Mouse (Mus musculus) midbrain, embryonic 11.5 days (tissue): ENCODE data around the gene Phyh. TPM values are rescaled to one million over a fixed set of nuclear protein-coding genes. Genes with fewer than 3 reads are reported as not detected.

Source experiments
- ATAC-seq: fragments of 200-750 bp; cut with Nextera tagmentation; 2 replicates; pipeline ENCODE4 v1.8.0; 2017; ENCODE audit warnings: moderate TSS enrichment, moderate library complexity; ENCODE audit not compliant: low FRiP score
- DNase-seq: peaks from one replicate; pipeline ENCODE4 v3.0.0; 2015; ENCODE audit warnings: low spot score; ENCODE audit errors: missing footprints
- H3K27ac ChIP-seq: fragments of 300-500 bp; sonication (generic); 2 replicates; pipeline ENCODE4 v1.5.1; 2014; ENCODE audit warnings: low read depth, low read length
- H3K27me3 ChIP-seq: fragments of 300-500 bp; sonication (generic); 2 replicates; pipeline ENCODE4 v1.6.1; 2014; ENCODE audit warnings: mild to moderate bottlenecking, low read length, moderate library complexity, mixed read lengths; ENCODE audit not compliant: control insufficient read depth, insufficient read depth
- H3K36me3 ChIP-seq: fragments of 300-500 bp; sonication (generic); 2 replicates; pipeline ENCODE4 v1.6.1; 2014; ENCODE audit warnings: mild to moderate bottlenecking, low read length, moderate library complexity, mixed read lengths; ENCODE audit not compliant: control insufficient read depth, insufficient read depth
- H3K4me1 ChIP-seq: fragments of 300-500 bp; sonication (generic); 2 replicates; pipeline ENCODE4 v1.6.1; 2014; ENCODE audit warnings: low read length; ENCODE audit not compliant: control insufficient read depth, insufficient read depth
- H3K4me2 ChIP-seq: fragments of 300-500 bp; sonication (generic); 2 replicates; pipeline ENCODE4 v1.6.1; 2014; ENCODE audit warnings: mild to moderate bottlenecking, moderate library complexity
- H3K4me3 ChIP-seq: fragments of 300-500 bp; sonication (generic); 2 replicates; pipeline ENCODE4 v1.5.1; 2014; ENCODE audit warnings: low read depth, low read length
- H3K9ac ChIP-seq: fragments of 300-500 bp; sonication (generic); 2 replicates; pipeline ENCODE4 v1.6.1; 2014; ENCODE audit warnings: low read length
- H3K9me3 ChIP-seq: fragments of 300-500 bp; sonication (generic); 2 replicates; pipeline ENCODE4 v1.6.1; 2016; ENCODE audit warnings: low read length; ENCODE audit not compliant: control insufficient read depth
- WGBS: fragments of 180-500 bp; shearing (Covaris S2); extraction: QIAGEN DNeasy Blood & Tissue Kit; methylation state at CpG from one replicate; pipeline ENCODE4 v1.1.7; 2014; 5-methylcytosine and 5-hydroxymethylcytosine counted together
- polyA plus RNA-seq: library from polyadenylated mRNA; unstranded; fragments of >200 nt; fragmentation: Nextera tagmentation; extraction: Ambion mirVana; gene quantifications from 2 replicates; pipeline ENCODE4 v1.2.1, GENCODE M21; 2014

Phyh gene
- 44.8 and 48.8 TPM in 2 replicates for polyA plus RNA-seq

DNA sequence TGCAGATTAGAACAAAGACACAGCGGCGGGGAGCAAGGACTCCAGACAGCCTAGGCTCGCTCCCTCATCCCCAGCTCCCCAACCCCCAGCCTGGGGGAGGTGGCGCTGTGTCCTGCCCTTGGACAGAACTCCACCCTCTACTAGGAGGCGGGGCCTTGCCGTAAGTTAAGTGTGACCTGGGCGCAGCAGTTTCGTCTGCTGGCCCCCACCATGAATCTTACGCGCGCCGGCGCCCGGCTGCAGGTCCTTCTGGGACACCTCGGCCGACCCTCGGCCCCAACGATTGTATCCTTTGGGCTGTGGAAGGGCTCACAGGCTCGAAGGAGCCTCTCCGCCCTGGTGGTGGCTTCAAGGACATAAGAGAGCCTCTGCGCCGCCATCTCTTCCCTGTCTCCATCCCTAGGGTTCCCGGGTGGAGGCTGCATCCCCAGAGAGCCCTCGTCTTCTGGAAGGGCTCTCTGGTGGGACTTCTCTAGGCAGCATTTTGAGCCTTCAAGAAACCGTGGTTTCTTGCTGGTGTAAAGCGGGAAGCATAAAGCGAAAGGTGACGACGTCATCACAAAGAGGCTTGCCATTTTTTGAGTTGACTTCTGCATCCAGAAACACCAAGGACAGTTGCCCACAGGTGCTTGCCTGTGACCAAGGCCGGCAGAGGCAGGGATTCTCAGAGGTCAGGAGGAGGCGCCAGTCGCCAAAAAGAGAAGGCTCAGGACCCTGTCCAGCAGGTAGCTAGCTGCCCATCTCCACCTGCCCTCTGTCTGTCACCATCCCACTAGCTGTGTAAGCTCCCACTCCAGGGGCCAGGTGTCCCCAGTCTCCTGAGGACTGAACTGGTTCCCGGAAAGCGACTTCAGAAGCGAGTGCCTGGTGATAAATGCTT lies at the start of gene Phyh:
Gene Phyh, plus strand, starts transcription at position 160 of the 880 bp plus-strand sequence.
- peak within 1 kb of the TSS; percentile 85 for H3K9ac ChIP-seq
- WGBS, result 6% methylated on average over 35 of the region's 35 CpGs
- peaks cover 4% of the 10 kb centered on the region; the same call in 1 of the 2 replicates for H3K4me1 ChIP-seq
- peak within 1 kb of the TSS; percentile 49 for H3K4me3 ChIP-seq
- no peaks in the 10 kb centered on the region for H3K27me3 ChIP-seq
- H3K27ac ChIP-seq, result peak within 1 kb of the TSS; percentile 7; the same call in 1 of the 2 replicates
- ATAC-seq (peak; percentile 97), DNase-seq (peak; percentile 95)
- peak within 1 kb of the TSS; percentile 81 for H3K4me2 ChIP-seq
- no peaks in the 10 kb centered on the region for H3K36me3 ChIP-seq
- H3K9me3 ChIP-seq, result no peaks in the 10 kb centered on the region

DNA sequence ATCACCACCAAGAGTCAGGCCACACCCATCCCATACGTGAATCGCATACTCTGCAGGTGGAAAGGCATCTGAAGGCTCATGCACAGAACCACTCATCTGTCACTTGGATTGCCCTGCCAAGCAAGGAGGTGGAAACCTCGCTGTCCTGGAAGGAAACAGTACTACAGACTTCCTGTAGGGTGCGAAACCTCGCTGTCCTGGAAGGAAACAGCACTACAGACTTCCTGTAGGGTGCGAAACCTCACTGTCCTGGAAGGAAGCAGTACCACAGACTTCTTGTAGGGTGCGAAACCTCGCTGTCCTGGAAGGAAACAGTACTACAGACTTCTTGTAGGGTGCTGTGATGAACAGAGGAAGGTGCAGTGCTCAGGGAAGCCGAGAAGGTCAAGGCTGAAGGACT lies 46.1 kb upstream of the Phyh start:
- ATAC-seq (no peak), DNase-seq (no peak)
- Histone ChIP-seq H3K4me3 (no peak overlapping the region), H3K27ac (no peak overlapping the region), H3K9me3 (no peaks in the 10 kb centered on the region), H3K9ac (no peak overlapping the region), H3K4me1 (no peaks in the 10 kb centered on the region), H3K27me3 (no peaks in the 10 kb centered on the region), H3K36me3 (no peaks in the 10 kb centered on the region), H3K4me2 (no peak overlapping the region)
- WGBS, result 80% methylated on average over 9 of the region's 9 CpGs

DNA sequence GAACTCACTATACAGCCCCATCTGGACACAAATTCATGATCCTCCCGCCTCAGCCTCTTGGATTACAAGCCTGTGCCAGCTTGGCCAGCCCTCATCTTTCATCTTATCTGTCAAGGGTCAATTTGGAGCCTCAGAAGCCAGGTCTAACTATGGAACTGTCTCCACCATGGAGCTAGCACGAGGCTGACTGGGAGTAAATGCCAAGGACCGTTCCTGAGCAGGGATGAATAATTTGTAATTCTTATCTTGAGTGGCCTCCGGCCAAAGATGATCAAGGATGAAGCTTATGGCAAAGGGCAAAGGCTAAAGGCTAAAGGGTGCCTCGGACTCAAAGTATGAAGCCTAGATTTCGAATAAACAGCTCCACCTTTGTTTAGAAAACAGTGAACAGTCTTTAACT lies 45.5 kb upstream of the Phyh start:
- no peaks in the 10 kb centered on the region for H3K9me3 ChIP-seq
- H3K9ac ChIP-seq, result no peak overlapping the region
- no peak for DNase-seq
- no peak overlapping the region for H3K4me2 ChIP-seq
- H3K4me1 ChIP-seq, result no peaks in the 10 kb centered on the region
- 84% methylated on average over 6 of the region's 6 CpGs for WGBS
- ATAC-seq, result no peak
- H3K36me3 ChIP-seq, result no peaks in the 10 kb centered on the region
- H3K4me3 ChIP-seq, result no peak overlapping the region
- H3K27me3 ChIP-seq, result no peaks in the 10 kb centered on the region
- H3K27ac ChIP-seq, result no peak overlapping the region

DNA sequence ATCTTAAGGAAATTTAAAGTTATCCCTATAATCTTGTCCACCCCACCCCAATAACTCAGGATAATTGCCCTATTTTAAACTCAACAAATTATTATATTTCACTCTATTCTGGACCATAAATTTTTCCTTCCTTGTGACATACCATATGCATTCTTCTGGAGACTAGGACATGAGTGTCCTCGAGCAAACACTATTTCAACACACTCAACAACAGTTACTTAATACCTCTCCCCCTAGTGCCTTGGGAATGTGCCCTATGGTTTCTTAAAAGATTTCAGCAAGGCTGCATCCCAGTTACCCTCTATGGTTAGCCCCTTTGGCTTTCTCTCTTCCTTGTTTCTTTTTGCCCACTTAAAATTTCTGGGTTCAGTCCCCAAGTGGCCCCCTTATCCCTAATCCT lies 43.7 kb upstream of the Phyh start:
- no peaks in the 10 kb centered on the region for H3K27me3 ChIP-seq
- no peak overlapping the region for H3K9ac ChIP-seq
- DNase-seq (no peak), ATAC-seq (no peak)
- no peak overlapping the region for H3K4me3 ChIP-seq
- H3K4me1 ChIP-seq, result 0 out of 2 replicates have a peak, but pooled peaks cover 2% of the 10 kb centered on the region
- WGBS, result 82% methylated on average over 1 of the region's 1 CpGs
- H3K27ac ChIP-seq, result no peak overlapping the region
- no peak overlapping the region for H3K4me2 ChIP-seq
- no peaks in the 10 kb centered on the region for H3K36me3 ChIP-seq
- H3K9me3 ChIP-seq, result no peaks in the 10 kb centered on the region

DNA sequence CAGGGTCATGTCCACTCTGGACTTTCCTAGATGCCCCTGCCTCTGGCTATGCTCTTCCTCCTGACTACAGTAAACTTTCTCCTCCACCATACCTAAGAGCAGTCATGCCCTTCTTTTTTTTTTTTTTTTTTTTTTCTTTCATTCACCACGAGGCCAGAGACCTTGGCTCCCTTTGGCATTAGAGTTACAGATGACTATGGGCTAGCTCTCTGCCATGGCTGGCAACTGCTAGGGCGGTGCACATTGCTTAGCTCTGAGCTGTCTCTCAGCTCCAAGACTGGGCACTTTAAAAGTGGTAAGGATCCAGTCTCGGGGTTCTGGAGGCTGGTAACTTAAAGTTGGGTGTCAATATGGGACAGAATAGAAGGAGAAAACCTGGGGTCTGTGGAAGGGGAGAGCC lies 42.7 kb upstream of the Phyh start:
- Histone ChIP-seq H3K27me3 (no peaks in the 10 kb centered on the region), H3K4me3 (no peak overlapping the region), H3K4me2 (no peak overlapping the region), H3K9ac (no peak overlapping the region), H3K4me1 (peaks cover 9% of the 10 kb centered on the region; the same call in 1 of the 2 replicates), H3K36me3 (no peaks in the 10 kb centered on the region), H3K9me3 (no peaks in the 10 kb centered on the region), H3K27ac (no peak overlapping the region)
- 71% methylated on average over 3 of the region's 3 CpGs for WGBS
- ATAC-seq (no peak), DNase-seq (no peak)

DNA sequence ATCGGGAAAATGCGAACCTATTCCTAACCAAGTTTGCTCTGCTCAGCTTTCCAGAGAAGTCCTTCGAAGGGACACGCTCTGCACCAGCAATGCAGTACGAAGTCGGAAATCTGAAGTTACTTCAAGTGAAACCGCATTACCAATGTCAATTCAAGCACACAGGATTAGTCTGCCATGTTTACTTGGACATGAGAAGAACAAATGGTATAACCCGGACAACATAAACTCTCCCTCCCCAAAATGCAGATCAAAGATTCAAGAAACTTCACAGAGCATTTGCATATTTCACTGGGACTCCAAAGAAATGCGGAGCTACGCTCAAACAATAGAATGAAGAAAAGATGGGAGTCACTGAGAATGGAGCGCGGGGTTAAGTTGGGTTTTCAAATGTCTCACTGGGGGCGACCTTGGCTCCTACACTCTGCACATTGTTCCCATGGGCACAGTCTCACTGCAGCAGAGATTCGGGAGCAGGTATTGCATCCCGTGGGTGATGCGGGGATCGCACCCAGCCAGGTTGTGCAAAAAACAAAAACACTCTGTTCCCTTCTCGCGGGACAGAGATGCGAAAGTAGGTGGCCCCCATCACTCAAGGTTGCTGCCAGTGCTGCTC lies 38.0 kb upstream of the Phyh start:
- Histone ChIP-seq H3K4me3 (peak overlapping the region; percentile 89), H3K9ac (peak overlapping the region; percentile 100), H3K36me3 (peaks cover 1% of the 10 kb centered on the region; the same call in 1 of the 2 replicates), H3K27me3 (no peaks in the 10 kb centered on the region), H3K4me2 (peak overlapping the region; percentile 84), H3K9me3 (no peaks in the 10 kb centered on the region), H3K4me1 (peaks cover 14% of the 10 kb centered on the region; the same call in 1 of the 2 replicates), H3K27ac (peak overlapping the region; percentile 100)
- ATAC-seq (peak; percentile 61), DNase-seq (peak; percentile 97)
- WGBS, result 2% methylated on average over 20 of the region's 20 CpGs

DNA sequence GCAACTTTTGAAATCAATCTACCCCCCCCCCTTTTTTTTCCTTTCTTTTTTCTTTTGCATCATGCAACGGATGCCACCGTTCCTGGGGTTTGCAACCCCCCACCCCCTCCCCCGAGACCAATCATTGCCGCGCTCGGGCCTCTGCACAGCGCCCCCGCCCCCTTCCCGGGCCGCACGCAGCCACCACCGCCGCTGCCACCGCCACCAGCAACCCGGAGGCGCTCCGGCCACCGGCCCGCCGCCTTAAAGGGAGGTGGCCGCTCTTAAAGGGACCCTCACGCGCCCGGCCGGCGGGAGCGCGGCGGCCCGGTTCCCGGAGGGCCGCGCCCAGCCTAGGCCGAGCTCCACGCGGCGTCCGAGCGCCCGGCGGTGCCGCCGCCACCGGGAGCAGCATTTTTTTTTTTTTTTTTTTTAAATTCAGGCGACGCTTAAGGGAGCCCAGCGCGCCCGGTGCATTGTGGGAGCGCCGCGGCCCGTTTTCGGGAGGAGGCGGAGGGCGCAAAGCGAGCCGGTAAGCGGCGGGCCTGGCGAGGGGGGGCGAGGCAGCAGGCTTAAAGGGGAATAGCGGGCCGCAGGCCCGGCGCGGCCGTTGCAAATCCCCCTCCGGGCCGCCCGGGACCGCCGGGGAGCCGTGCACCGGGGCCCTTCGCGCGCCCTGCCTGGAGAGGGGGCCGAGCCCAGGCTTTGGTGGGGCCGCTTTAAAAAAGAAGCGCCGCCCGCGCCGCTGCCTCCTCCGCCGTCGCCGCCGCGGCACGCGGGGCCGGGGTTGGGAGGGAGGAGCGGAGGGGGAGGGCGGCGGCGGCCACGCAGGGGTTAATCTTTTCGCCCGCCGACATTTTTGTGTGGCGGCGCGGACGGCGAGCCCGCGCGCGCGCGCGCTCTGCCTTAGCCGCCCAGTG lies 37.2 kb upstream of the Phyh start, which contains the start of gene Sephs1:
Gene Sephs1, plus strand, starts transcription at position 215 of the 899 bp plus-strand sequence.
- Histone ChIP-seq H3K9me3 (no peaks in the 10 kb centered on the region), H3K9ac (peak within 1 kb of the TSS; percentile 100), H3K4me1 (peaks cover 14% of the 10 kb centered on the region; the same call in 1 of the 2 replicates), H3K27ac (peak within 1 kb of the TSS; percentile 100), H3K27me3 (no peaks in the 10 kb centered on the region), H3K36me3 (peaks cover 4% of the 10 kb centered on the region; the same call in 1 of the 2 replicates), H3K4me2 (peak within 1 kb of the TSS; percentile 84), H3K4me3 (peak within 1 kb of the TSS; percentile 89)
- DNase-seq, result peak; percentile 98
- WGBS, result 1% methylated on average over 84 of the region's 115 CpGs
- ATAC-seq, result peak; percentile 80

DNA sequence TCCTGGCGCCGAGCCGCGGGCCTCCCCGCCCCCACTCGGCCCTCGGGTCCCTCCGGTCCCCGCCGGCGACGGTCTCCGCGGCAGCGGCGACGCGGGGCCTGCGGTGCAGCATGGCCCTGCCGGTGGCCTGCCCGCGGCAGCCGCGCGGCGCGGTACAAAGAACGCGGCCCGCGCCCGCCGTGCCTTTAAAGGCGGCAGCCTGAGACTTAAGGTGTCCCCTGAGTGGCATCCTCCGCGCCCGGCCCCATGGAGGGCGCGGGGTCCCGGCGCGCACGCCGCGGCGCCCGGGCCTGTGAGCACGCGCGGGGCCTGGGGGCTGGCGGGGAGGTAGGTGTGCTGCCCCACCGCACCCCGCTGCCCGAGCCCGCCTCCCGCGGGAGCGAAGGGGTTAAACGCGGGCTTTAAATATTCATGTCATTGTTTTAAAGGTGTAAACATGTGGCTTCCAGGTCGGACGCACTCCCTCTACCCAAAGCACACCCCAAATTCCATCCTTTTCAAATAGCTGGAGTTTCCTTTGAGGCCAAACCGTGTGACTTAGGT lies 36.5 kb upstream of the Phyh start:
- Histone ChIP-seq H3K27me3 (no peaks in the 10 kb centered on the region), H3K4me2 (peak overlapping the region; percentile 84), H3K9me3 (no peaks in the 10 kb centered on the region), H3K36me3 (peaks cover 4% of the 10 kb centered on the region; the same call in 1 of the 2 replicates), H3K4me3 (peak overlapping the region; percentile 89), H3K9ac (peak overlapping the region; percentile 100), H3K4me1 (peaks cover 14% of the 10 kb centered on the region; the same call in 1 of the 2 replicates), H3K27ac (peak overlapping the region; percentile 100)
- under 1% methylated on average over 60 of the region's 63 CpGs for whole genome bisulfite sequencing
- peak; percentile 71 for ATAC-seq
- peak; percentile 95 for DNase-seq
